Mouse (Mus musculus) CD4-positive helper T cell, adult 2 months (primary cell): ENCODE measurements at regions not wholly inside any gene's neighbourhood (a gene's known extent, or its start where the extent isn't known, plus 50 kb on each side); places are given as distances from the start of the nearest gene placed in this dataset.

Source experiments
- DNase-seq: peaks from one replicate; pipeline ENCODE4 v3.0.0-alpha.2; 2012; ENCODE audit warnings: low read depth, missing footprints, low spot score

- DNase-seq = no peak
Observed at GRCm38 (mm10) chr15:38351701-38352100, 926.3 kb downstream of the 4930447A16Rik start.

GRCm38 (mm10) chr15:38353371-38353770 is 928.0 kb downstream of the 4930447A16Rik start:
- DNase-seq = no peak

- DNase-seq = no peak
Observed at GRCm38 (mm10) chr15:38359053-38359452, 933.7 kb downstream of the 4930447A16Rik start.

GRCm38 (mm10) chr15:38363522-38363921 is 938.2 kb downstream of the 4930447A16Rik start:
- DNase-seq = no peak

GRCm38 (mm10) chr15:38364014-38364413 is 938.7 kb downstream of the 4930447A16Rik start:
- DNase-seq = no peak

GRCm38 (mm10) chr15:38367643-38368042 is 942.3 kb downstream of the 4930447A16Rik start:
- DNase-seq = no peak

- no peak for DNase-seq
Observed at GRCm38 (mm10) chr15:38368291-38368690, 942.9 kb downstream of the 4930447A16Rik start.

- DNase-seq = no peak
Observed at GRCm38 (mm10) chr15:38371404-38372090, 946.2 kb downstream of the 4930447A16Rik start.

- peak; percentile 31 for DNase-seq
Observed at GRCm38 (mm10) chr15:38373797-38374196, 948.4 kb downstream of the 4930447A16Rik start.

GRCm38 (mm10) chr15:38374786-38375185 is 949.4 kb downstream of the 4930447A16Rik start:
- DNase-seq = no peak

- no peak for DNase-seq
Observed at GRCm38 (mm10) chr15:38378106-38378505, 952.8 kb downstream of the 4930447A16Rik start.

- DNase-seq = no peak
Observed at GRCm38 (mm10) chr15:38387617-38388016, 962.3 kb downstream of the 4930447A16Rik start.

- DNase-seq = no peak
Observed at GRCm38 (mm10) chr15:38388436-38388835, 963.1 kb downstream of the 4930447A16Rik start.

- no peak for DNase-seq
Observed at GRCm38 (mm10) chr15:38390450-38390849, 965.1 kb downstream of the 4930447A16Rik start.

GRCm38 (mm10) chr15:38391420-38391819 is 966.1 kb downstream of the 4930447A16Rik start:
- no peak for DNase-seq

- no peak for DNase-seq
Observed at GRCm38 (mm10) chr15:38391860-38392259, 966.5 kb downstream of the 4930447A16Rik start.

GRCm38 (mm10) chr15:38392441-38393149 is 967.2 kb downstream of the 4930447A16Rik start:
- DNase-seq = no peak

GRCm38 (mm10) chr15:38398852-38399251 is 973.5 kb downstream of the 4930447A16Rik start:
- DNase-seq = no peak

- no peak for DNase-seq
Observed at GRCm38 (mm10) chr15:38402762-38403161, 977.4 kb downstream of the 4930447A16Rik start.

GRCm38 (mm10) chr15:38403760-38404375 is 978.5 kb downstream of the 4930447A16Rik start:
- no peak for DNase-seq

GRCm38 (mm10) chr15:38406114-38406960 is 981.0 kb downstream of the 4930447A16Rik start:
- no peak for DNase-seq

GRCm38 (mm10) chr15:38407476-38407875 is 982.1 kb downstream of the 4930447A16Rik start:
- no peak for DNase-seq
